Mouse (Mus musculus) liver, adult 2 months (tissue): ENCODE data around the gene Nob1. TPM values are rescaled to one million over a fixed set of nuclear protein-coding genes. Genes with fewer than 3 reads are reported as not detected.

Experiments used
- DNase-seq: peaks from one replicate; pipeline ENCODE4 v3.0.0-alpha.2; 2011; ENCODE audit warnings: low read depth, low spot score; ENCODE audit errors: extremely low read depth
- H3K27ac ChIP-seq: fragments of 200-500 bp; replicated peaks from 2 replicates; pipeline ENCODE4 v1.5.1; 2012; ENCODE audit warnings: low read depth, mild to moderate bottlenecking, control low read depth, inconsistent platforms, low read length; ENCODE audit not compliant: insufficient read depth
- H3K27me3 ChIP-seq: fragments of 200-500 bp; 2 replicates; pipeline ENCODE4 v1.6.1; 2012; ENCODE audit warnings: mild to moderate bottlenecking, moderate library complexity, low read length, inconsistent platforms; ENCODE audit not compliant: control insufficient read depth, insufficient read depth
- H3K36me3 ChIP-seq: fragments of 200-500 bp; 2 replicates; pipeline ENCODE4 v1.6.1; 2012; ENCODE audit warnings: low read length, inconsistent platforms; ENCODE audit not compliant: control insufficient read depth, insufficient read depth
- H3K4me1 ChIP-seq: fragments of 200-500 bp; 2 replicates; pipeline ENCODE4 v1.6.1; 2011; ENCODE audit warnings: low read length; ENCODE audit not compliant: control insufficient read depth, insufficient read depth
- H3K4me3 ChIP-seq: fragments of 200-500 bp; 2 replicates; pipeline ENCODE4 v1.5.1; 2011; ENCODE audit warnings: low read depth, mild to moderate bottlenecking, control low read depth, low read length, moderate library complexity; ENCODE audit not compliant: insufficient read depth
- H3K79me2 ChIP-seq: fragments of 200-500 bp; 2 replicates; pipeline ENCODE4 v1.6.1; 2012; ENCODE audit warnings: inconsistent platforms, mild to moderate bottlenecking, low read length, moderate library complexity; ENCODE audit not compliant: control insufficient read depth, insufficient read depth
- H3K9ac ChIP-seq: fragments of 200-500 bp; 2 replicates; pipeline ENCODE4 v1.6.1; 2012; ENCODE audit warnings: low read depth, mild to moderate bottlenecking, control low read depth, inconsistent platforms, low read length
- CTCF ChIP-seq: fragments of 200-500 bp; IDR thresholded peaks from 2 replicates; pipeline ENCODE4 v1.5.1; 2011; ENCODE audit warnings: low read depth, low read length, control low read depth
- POLR2A ChIP-seq: fragments of 200-500 bp; IDR thresholded peaks from 2 replicates; pipeline ENCODE4 v1.6.1; 2011; ENCODE audit warnings: low read length, control low read depth; ENCODE audit not compliant: insufficient read depth; ENCODE audit errors: extremely low read depth
- WGBS: fragments of 180-500 bp; shearing (Covaris S2); methylation state at CpG from one replicate; pipeline ENCODE4 v1.1.7; 2018; 5-methylcytosine and 5-hydroxymethylcytosine counted together
- polyA plus RNA-seq: library from polyadenylated mRNA; depleted of rRNA; stranded (reverse); fragments of >200 nt; gene quantifications from 2 replicates; pipeline ENCODE4 v1.2.3, GENCODE M21; 2012
- total RNA-seq: library from RNA; depleted of rRNA; stranded (reverse); fragments of >200 nt; gene quantifications from 2 replicates; pipeline ENCODE4 v1.2.3, GENCODE M21; 2014

Nob1 gene
- total and polyA plus RNA-seq, 2 experiments = 2.4 to 14.3 TPM

DNA sequence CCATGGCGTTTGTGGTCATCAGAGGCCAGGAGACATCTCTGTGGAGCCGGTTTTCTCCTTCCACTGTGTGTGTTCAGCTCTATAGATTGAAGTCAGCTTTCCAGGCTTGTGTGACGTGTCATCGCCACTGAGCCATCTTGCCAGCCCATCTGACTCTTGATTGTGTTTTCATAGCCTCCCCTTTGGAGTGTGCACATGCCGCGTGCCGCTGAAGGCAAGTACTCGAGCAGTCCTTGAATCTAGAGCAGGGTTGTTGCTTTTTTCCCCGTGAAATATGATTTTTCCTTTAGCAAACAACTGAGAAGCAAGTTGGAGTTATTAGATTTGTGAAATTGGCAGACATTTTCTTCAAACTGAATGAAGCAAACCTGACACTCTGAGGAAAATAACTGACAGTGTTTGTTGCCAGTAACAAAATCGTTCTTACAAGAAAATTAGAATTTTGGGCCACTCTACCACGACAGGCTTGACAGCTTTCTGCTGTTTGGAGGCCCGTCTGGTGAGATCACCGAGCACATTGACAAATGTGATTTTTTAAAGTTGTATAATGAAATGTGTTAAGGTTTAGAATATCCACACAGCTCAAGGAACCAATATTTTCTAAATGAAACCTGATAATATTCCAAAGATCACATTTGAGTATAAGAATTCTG, 26.7 kb upstream of the Nob1 start:
- Histone ChIP-seq H3K4me1 (peaks cover 12% of the 10 kb centered on the region), H3K36me3 (no peaks in the 10 kb centered on the region), H3K4me3 (no peak overlapping the region), H3K27ac (no peak overlapping the region), H3K27me3 (no peaks in the 10 kb centered on the region), H3K79me2 (peaks cover 4% of the 10 kb centered on the region; the same call in 1 of the 2 replicates), H3K9ac (no peak overlapping the region)
- no peak for DNase-seq
- no peak for TF ChIP-seq CTCF
- TF ChIP-seq POLR2A = no peak
- WGBS = 91% methylated on average over 13 of the region's 13 CpGs

DNA sequence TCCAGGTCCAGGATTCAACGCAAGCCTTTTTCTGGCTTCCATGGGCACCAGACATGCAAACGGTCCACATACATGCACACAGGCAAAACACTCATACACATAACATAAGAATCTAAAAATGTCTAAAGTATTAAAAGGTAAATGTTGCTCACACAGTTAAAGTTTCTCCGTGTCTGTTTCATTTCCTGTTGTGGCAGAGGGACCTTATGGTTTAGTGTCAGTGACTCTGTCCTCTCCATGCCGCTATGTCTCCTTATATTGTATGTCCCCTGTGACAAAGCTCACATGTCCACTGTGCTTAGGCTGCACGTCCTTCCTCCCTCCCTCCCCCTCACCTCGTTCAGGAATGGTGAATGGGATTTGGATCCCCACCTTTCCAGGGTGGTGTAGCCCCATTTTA, 24.8 kb upstream of the Nob1 start:
- H3K79me2 ChIP-seq = peaks cover 4% of the 10 kb centered on the region; the same call in 1 of the 2 replicates
- H3K27me3 ChIP-seq = no peaks in the 10 kb centered on the region
- DNase-seq = no peak
- no peak for TF ChIP-seq POLR2A
- TF ChIP-seq CTCF = no peak
- 66% methylated on average over 6 of the region's 6 CpGs for WGBS
- no peak overlapping the region for H3K4me3 ChIP-seq
- H3K36me3 ChIP-seq = no peaks in the 10 kb centered on the region
- H3K9ac ChIP-seq = no peak overlapping the region
- H3K27ac ChIP-seq = no peak overlapping the region
- peaks cover 12% of the 10 kb centered on the region for H3K4me1 ChIP-seq

DNA sequence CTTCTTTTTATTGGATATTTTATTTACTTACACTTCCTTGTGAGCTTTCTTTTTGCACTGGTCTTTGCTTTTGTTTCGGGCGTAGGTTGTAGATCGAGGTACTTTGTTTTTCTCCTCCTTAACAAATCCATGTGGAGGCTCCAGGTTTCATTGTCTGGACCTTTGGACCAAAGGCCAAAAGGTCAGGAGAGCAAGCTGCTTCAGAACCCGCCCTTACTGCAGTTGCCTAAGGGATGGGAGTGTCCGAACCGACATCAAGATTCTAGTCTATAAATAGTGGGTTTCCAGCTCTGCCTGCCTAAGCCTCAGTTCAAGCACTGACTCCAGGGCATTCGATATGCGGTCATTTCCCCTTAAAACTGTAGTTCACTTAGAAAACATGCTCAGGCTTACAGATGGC, 24.3 kb upstream of the Nob1 start:
- TF ChIP-seq POLR2A = no peak
- no peak for TF ChIP-seq CTCF
- no peak overlapping the region for H3K9ac ChIP-seq

DNA sequence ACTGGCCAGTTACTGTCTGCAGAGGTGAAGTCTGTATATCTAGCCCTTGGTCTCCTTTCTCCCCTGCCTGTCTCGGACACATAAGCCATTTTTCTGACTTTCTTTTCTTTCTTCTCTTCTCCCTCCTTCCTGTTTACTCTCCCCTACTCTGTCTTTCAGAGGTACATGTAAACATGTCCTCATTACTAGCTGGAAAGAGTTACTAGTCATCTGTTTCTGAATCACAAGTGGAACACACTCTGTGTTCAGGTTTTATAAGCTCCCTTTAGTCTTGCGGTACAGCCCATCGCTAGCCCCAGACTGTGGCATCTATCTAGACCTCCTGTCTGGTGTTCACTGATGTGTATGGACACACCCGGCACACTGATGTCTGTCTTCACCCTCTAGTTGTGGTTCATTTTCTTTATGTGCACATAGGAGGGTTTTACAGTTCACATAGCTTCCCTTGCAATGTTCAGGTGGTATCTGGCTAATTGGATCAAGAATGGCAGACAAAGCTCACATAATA, 23.6 kb upstream of the Nob1 start:
- WGBS = 81% methylated on average over 4 of the region's 4 CpGs
- Histone ChIP-seq H3K9ac (no peak overlapping the region), H3K36me3 (no peaks in the 10 kb centered on the region), H3K27me3 (no peaks in the 10 kb centered on the region), H3K4me1 (peaks cover 10% of the 10 kb centered on the region), H3K79me2 (peaks cover 7% of the 10 kb centered on the region; the same call in 1 of the 2 replicates), H3K27ac (peak overlapping the region; percentile 53), H3K4me3 (peak overlapping the region; percentile 22; the same call in 1 of the 2 replicates)
- no peak for TF ChIP-seq CTCF
- no peak for TF ChIP-seq POLR2A
- peak; percentile 23 for DNase-seq

More for the DNA sequence above, 24.3 kb upstream of the Nob1 start:
- WGBS = 16% methylated on average over 8 of the region's 8 CpGs
- no peaks in the 10 kb centered on the region for H3K27me3 ChIP-seq
- H3K27ac ChIP-seq = no peak overlapping the region
- H3K4me3 ChIP-seq = no peak overlapping the region
- H3K4me1 ChIP-seq = peaks cover 12% of the 10 kb centered on the region
- peak; percentile 81 for DNase-seq
- H3K36me3 ChIP-seq = no peaks in the 10 kb centered on the region
- H3K79me2 ChIP-seq = peaks cover 7% of the 10 kb centered on the region; the same call in 1 of the 2 replicates

DNA sequence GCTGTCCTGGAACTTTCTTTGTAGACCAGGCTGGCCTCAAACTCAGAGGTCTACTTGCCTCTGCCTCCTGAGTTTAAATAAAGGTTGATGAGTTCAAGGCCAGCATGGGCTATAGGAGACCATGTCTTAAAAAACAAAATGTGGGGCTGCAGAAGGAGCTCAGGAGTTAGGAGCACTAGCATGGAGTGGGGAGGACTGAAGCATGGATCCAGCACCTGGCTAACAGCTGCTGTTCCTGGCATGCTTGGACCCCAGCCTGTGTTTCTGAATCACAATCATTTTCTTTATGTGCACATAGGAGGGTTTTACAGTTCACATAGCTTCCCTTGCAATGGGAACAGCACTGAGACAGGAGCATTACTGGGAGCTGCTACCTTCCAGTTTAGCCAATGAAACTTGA, 22.9 kb upstream of the Nob1 start:
- H3K4me3 ChIP-seq = no peak overlapping the region
- TF ChIP-seq CTCF (no peak), POLR2A (no peak)

DNA sequence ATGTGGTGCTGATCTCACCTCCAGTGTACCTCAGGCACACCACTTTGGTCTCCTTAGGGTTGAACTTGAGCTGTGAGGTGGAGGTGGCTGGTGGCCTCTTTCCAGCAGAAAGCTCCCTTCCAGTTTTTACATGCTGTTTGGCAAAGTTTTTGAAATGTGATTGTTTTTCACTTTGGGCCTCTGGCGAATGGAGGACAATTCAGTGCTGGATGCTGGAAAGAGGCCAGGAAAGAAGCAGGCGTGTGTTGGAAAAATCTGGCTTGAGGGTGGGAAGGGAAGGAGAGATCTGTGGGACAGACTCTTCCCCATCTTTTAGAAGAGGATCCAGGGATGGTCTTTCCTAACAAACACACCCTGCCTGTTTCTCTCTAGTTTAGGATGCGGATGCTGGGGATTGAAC, 19.8 kb upstream of the Nob1 start:
- H3K36me3 ChIP-seq = no peaks in the 10 kb centered on the region
- TF ChIP-seq CTCF (no peak), POLR2A (no peak)
- H3K79me2 ChIP-seq = peaks cover 19% of the 10 kb centered on the region; the same call in 1 of the 2 replicates
- no peak overlapping the region for H3K4me3 ChIP-seq
- H3K9ac ChIP-seq = no peak overlapping the region
- peaks cover 10% of the 10 kb centered on the region for H3K4me1 ChIP-seq
- DNase-seq = no peak
- H3K27ac ChIP-seq = no peak overlapping the region
- no peaks in the 10 kb centered on the region for H3K27me3 ChIP-seq
- 67% methylated on average over 3 of the region's 3 CpGs for WGBS

More for the DNA sequence above, 22.9 kb upstream of the Nob1 start:
- no peak for DNase-seq
- H3K36me3 ChIP-seq = no peaks in the 10 kb centered on the region
- H3K79me2 ChIP-seq = peaks cover 7% of the 10 kb centered on the region; the same call in 1 of the 2 replicates
- H3K9ac ChIP-seq = no peak overlapping the region
- no peak overlapping the region for H3K27ac ChIP-seq
- no peaks in the 10 kb centered on the region for H3K27me3 ChIP-seq
- peaks cover 10% of the 10 kb centered on the region for H3K4me1 ChIP-seq
